Mouse (Mus musculus): Measurements from ENCODE around the gene Lca5l.

Lca5l gene

DNA sequence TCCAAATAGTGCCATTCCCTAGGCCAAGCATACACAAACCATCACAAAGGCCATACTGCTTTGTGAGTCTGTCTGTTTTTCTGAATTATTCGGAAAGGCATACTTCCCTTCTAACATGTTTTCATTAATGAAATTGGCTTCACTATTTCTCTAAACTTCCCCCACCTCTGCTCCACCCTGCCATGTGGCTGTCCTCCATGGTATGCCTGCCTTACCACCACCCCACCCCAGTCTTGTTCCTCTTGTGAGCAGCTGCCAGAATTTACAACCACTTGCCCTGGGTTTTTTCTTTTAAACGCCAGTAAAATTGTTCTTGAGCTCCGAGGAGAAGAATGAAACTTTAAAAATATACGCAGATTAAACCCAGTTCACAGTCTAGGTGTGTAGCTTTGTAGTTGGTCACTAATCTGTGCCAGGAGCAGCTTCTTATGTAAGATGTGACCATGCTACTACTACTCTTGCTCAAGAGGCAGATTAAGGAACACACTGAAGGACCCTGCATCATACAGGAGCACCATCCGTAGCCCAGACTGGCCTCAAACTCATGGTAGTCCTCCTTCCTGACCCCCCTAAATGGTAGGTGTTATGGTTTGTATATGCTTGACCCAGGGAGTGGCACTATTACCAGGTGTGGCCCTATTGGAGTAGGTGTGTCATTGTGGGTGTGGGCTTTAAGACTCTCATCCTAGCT is 81.3 kb downstream of the Lca5l start:
- no peak for DNase-seq

DNA sequence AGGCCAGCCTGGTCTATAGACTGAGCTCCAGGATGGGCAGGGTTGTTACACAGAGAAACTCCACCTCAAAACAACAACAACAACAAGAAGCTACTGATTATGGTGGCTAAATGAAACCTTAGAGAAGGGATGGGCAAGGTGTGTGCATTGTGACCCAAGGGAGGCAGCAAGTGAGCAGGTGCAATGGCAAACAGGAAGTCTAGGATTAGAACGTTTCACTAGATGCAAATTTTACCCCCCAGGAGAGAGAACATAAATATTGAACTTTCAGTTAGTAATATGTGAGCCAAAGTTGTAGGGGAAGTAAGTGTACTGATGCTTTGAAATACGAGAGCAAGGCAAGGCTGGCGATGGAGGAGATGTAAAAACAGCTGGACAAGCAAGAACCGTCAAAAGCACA is 82.4 kb downstream of the Lca5l start:
- no peak for DNase-seq

Data from right cerebral cortex, postnatal 25 days (tissue).